Mouse (Mus musculus) brown adipose tissue, adult 24 weeks (tissue): Measurements from ENCODE around the gene Akap9. TPM values are rescaled to one million over a fixed set of nuclear protein-coding genes. Genes with fewer than 3 reads are reported as not detected.
"Not testable (repeated sequence)": the region's sequence is repeated elsewhere in the genome, so short reads cannot be mapped to it uniquely, and the experiment has no call there.

Experiments used
- H3K27ac ChIP-seq: fragments of 200-500 bp; replicated peaks from 2 replicates; pipeline ENCODE4 v1.5.1; 2012; ENCODE audit warnings: low read depth, mild to moderate bottlenecking, low read length
- H3K4me1 ChIP-seq: fragments of 200-500 bp; 2 replicates; pipeline ENCODE4 v1.6.1; 2012; ENCODE audit warnings: low read length, mixed read lengths; ENCODE audit not compliant: control insufficient read depth, insufficient read depth, insufficient read length
- H3K4me3 ChIP-seq: fragments of 200-500 bp; 2 replicates; pipeline ENCODE4 v1.5.1; 2012; ENCODE audit warnings: low read depth, mild to moderate bottlenecking, low read length, moderate library complexity; ENCODE audit not compliant: insufficient read depth
- polyA plus RNA-seq: library from polyadenylated mRNA; stranded (reverse); fragments of >200 nt; gene quantifications from 2 replicates; pipeline ENCODE4 v1.2.4, GENCODE M21; 2012; ENCODE audit not compliant: missing spikeins, insufficient read depth, insufficient read length

The Akap9 gene
- polyA plus RNA-seq, 1 experiment: 31.0 TPM

- Histone ChIP-seq H3K4me1 (no peaks in the 10 kb centered on the region; the same call in none of the 2 replicates), H3K27ac (no peak overlapping the region), H3K4me3 (no peak overlapping the region)
Observed at GRCm38 (mm10) chr5:3939335-3939734, 11.5 kb downstream of the Akap9 start.

- H3K4me1 ChIP-seq: no peaks in the 10 kb centered on the region; the same call in none of the 2 replicates
- no peak overlapping the region for H3K27ac ChIP-seq
- no peak overlapping the region for H3K4me3 ChIP-seq
Observed at GRCm38 (mm10) chr5:3941240-3941639, 13.4 kb downstream of the Akap9 start.

- H3K27ac ChIP-seq, H3K4me1 ChIP-seq, H3K4me3 ChIP-seq: not testable (repeated sequence)
Observed at GRCm38 (mm10) chr5:3943169-3943568, 15.3 kb downstream of the Akap9 start.

DNA sequence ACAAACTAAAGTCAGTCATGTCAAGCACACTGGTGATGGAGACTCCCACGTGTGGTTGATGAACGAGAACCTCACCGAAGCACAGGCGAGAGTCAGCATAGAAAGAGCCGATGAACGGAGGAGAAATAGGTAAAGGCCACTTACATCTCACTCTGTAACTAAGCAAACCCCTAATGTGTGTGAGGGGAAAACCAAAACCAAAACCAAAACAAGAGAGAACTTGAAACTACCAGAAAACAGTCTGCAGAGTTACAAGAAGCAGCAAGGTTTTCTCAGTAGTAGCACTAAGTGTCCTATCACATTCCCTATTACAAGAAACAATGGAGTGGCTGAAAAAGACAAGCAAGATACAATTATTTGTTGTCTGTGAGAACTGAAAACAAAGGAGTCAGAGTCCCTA is 24.6 kb downstream of the Akap9 start:
- Histone ChIP-seq H3K27ac (no peak overlapping the region), H3K4me3 (no peak overlapping the region), H3K4me1 (no peaks in the 10 kb centered on the region)

- no peaks in the 10 kb centered on the region for H3K4me1 ChIP-seq
- H3K4me3 ChIP-seq: no peak overlapping the region
- H3K27ac ChIP-seq: no peak overlapping the region
Observed at GRCm38 (mm10) chr5:3954541-3954940, 26.7 kb downstream of the Akap9 start.

DNA sequence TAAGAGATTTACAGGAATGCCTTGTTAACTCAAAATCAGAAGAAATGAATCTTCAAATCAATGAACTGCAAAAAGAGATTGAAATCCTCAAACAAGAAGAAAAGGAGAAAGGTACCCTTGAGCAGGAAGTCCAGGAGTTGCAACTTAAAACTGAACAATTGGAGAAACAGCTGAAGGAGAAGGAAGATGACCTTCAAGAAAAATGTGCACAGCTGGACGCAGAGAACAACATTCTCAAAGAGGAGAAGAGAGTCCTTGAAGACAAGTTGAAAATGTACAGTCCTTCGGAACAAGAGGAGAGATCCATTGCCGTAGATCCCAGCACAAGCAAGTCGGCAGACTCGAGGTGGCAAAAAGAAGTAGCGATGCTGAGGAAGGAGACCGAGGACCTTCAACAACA is 33.4 kb downstream of the Akap9 start:
- Histone ChIP-seq H3K4me3 (no peak overlapping the region), H3K27ac (no peak overlapping the region), H3K4me1 (no peaks in the 10 kb centered on the region)

DNA sequence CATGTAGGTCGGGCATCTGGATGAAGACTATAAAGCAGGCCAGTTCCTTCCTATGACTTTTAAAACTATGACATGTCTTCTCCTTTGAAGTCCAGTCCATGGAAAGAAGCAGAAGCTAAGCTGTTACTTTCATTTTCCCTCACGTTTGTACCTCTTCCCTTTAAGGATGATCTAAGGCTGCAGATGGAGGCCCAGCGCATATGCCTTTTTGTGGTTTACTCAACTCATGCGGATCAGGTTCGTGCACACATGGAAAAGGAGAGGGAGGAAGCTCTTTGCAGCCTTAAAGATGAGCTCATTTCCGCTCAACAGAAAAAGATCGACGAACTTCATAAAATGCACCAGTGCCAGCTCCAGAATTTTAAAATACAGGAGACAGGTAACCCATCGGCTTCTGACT is 40.6 kb downstream of the Akap9 start:
- no peak overlapping the region for H3K27ac ChIP-seq
- H3K4me3 ChIP-seq: no peak overlapping the region
- H3K4me1 ChIP-seq: no peaks in the 10 kb centered on the region

- no peak overlapping the region for H3K4me3 ChIP-seq
- no peaks in the 10 kb centered on the region for H3K4me1 ChIP-seq
- H3K27ac ChIP-seq: no peak overlapping the region
Observed at GRCm38 (mm10) chr5:3969114-3969513, 41.3 kb downstream of the Akap9 start.

DNA sequence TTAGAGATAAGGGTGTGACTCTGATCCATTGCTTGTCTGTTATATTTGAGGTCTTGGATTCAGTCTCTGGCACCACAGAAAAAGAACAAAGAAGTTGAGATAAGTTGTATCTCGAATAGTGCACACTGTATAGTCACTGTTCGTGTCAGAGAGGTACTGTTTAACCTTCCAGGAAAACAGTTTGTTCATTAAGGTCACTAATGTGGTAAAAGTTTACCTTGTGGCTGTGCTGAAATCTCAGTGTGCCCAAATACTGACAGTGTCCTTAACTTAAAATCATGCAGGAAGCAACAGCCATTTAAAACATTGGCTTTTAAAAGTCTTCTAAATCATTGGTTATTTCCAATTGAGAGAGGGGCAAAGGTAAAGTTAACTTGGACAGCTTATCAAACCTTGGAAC is 43.1 kb downstream of the Akap9 start:
- Histone ChIP-seq H3K27ac (no peak overlapping the region), H3K4me3 (no peak overlapping the region), H3K4me1 (no peaks in the 10 kb centered on the region)

GRCm38 (mm10) chr5:3973764-3974163 is 45.9 kb downstream of the Akap9 start:
- Histone ChIP-seq H3K27ac (no peak overlapping the region), H3K4me3 (no peak overlapping the region), H3K4me1 (no peaks in the 10 kb centered on the region)

DNA sequence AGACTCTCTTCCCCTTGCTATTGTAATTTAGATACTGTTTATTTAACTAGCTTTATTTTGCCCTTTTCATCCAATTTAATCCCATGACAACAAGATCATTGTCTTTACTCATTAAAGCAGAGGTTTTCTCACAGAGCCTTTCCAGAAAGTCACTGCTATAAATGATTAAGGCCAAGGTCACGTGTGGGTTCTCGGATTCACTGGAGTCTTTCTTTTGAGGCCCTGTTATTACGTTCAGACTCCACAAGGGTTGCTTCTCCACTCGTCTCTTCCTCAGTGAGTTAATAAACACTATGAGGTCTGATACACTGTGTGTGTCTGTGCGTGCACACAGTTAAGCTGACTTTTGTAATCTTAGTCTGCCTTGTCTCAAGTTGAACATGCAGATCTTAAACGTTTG is 47.0 kb downstream of the Akap9 start:
- Histone ChIP-seq H3K4me1 (no peaks in the 10 kb centered on the region), H3K27ac (no peak overlapping the region), H3K4me3 (no peak overlapping the region)

- H3K27ac ChIP-seq: no peak overlapping the region
Observed at GRCm38 (mm10) chr5:3976111-3976510, 48.3 kb downstream of the Akap9 start.

GRCm38 (mm10) chr5:3977904-3978303 is 50.0 kb downstream of the Akap9 start:
- Histone ChIP-seq H3K4me3 (no peak overlapping the region), H3K27ac (no peak overlapping the region), H3K4me1 (no peaks in the 10 kb centered on the region)

More at GRCm38 (mm10) chr5:3976111-3976510, 48.3 kb downstream of the Akap9 start:
- Histone ChIP-seq H3K4me1 (no peaks in the 10 kb centered on the region), H3K4me3 (no peak overlapping the region)

- H3K4me3 ChIP-seq: no peak overlapping the region
- no peaks in the 10 kb centered on the region for H3K4me1 ChIP-seq
- no peak overlapping the region for H3K27ac ChIP-seq
Observed at GRCm38 (mm10) chr5:3989608-3990007, 61.8 kb downstream of the Akap9 start.

GRCm38 (mm10) chr5:3990499-3990898 is 62.6 kb downstream of the Akap9 start:
- no peak overlapping the region for H3K27ac ChIP-seq
- no peaks in the 10 kb centered on the region for H3K4me1 ChIP-seq
- no peak overlapping the region for H3K4me3 ChIP-seq

GRCm38 (mm10) chr5:4004531-4005469 is 76.9 kb downstream of the Akap9 start:
- Histone ChIP-seq H3K27ac (peak overlapping the region; percentile 41; the same call in 1 of the 2 replicates), H3K4me3 (peak overlapping the region; percentile 43), H3K4me1 (0 out of 2 replicates have a peak, but pooled peaks cover 2% of the 10 kb centered on the region)
